ENCODE assay signal across 23 mouse cellular contexts in the genomic region with DNA sequence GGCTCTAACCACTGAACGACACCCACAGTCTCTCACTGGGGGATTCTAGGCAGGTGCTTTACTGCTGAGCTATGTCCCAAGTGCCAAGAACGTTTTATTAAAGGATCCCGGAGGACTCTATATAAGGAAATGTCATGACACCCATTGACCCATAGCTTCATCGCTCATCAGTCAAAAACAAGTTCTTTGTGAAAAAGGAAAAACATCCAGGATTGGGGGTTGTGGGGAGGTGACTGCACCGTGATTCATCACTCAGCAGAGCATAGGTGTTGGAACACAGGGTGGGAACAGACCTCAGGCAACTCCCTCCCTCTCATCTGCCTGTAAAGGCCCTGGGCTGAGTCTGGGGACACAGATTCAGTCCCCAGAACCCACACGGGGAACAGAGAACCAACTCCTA. TPM values are rescaled to one million over a fixed set of nuclear protein-coding genes. Genes with fewer than 3 reads are reported as not detected.
DNase-seq lines count a peak whose midpoint lies in the region; ATAC-seq and TF ChIP-seq lines count a peak whose summit lies in the region.
"Had no signal": no experiment of that assay in that cellular context is flagged by ENCODE, and none has a peak within 500 bp of the region (broad histone marks: within the 10 kb centered on the region; RNA-seq: fewer than 3 reads in every experiment).

No protein-coding gene starts in this region.

- peaks cover 39% of the 10 kb centered on the region for H3K4me1 ChIP-seq in hindbrain, embryonic 10.5 days (replicated peaks)
- peaks cover 9% of the 10 kb centered on the region for H3K4me1 ChIP-seq in hindbrain, embryonic 16.5 days (ENCODE audit: control insufficient read depth, insufficient read depth, low read depth, low read length)
- H3K4me1 ChIP-seq in stomach, embryonic 15.5 days: peaks cover 17% of the 10 kb centered on the region
- peaks cover 10% of the 10 kb centered on the region for H3K4me1 ChIP-seq in stomach, postnatal 0 days (replicated peaks; ENCODE audit: control insufficient read depth, insufficient read depth)
- H3K4me1 ChIP-seq in stomach, embryonic 16.5 days (ENCODE audit: control insufficient read depth, insufficient read depth, low read length): peaks cover 16% of the 10 kb centered on the region

- H3K27ac ChIP-seq in hindbrain, embryonic 10.5 days: peak overlapping the region; percentile 36; the same call in 1 of the 2 replicates
- no peak overlapping the region for H3K27ac ChIP-seq in hindbrain, embryonic 16.5 days (ENCODE audit: low read depth, low read length)
- H3K27ac ChIP-seq in stomach, embryonic 15.5 days: peak overlapping the region; percentile 54; the same call in 1 of the 2 replicates
- H3K27ac ChIP-seq in stomach, postnatal 0 days (replicated peaks): no peak overlapping the region
- peak overlapping the region; percentile 51 for H3K27ac ChIP-seq in stomach, embryonic 16.5 days (ENCODE audit: low read length)
- H3K27ac ChIP-seq: forebrain, embryonic 15.5 days; left cerebral cortex, adult 2 months; limb, embryonic 10.5 days had no signal

- no peak for TF ChIP-seq CTCF in stomach, postnatal 0 days (IDR thresholded peaks at IDR 0.05; ENCODE audit: low read depth)

- WGBS in hindbrain, embryonic 10.5 days: 74% methylated on average over 6 of the region's 6 CpGs
- 58% methylated on average over 6 of the region's 6 CpGs for WGBS in hindbrain, embryonic 16.5 days
- WGBS in stomach, embryonic 15.5 days: 36% methylated on average over 6 of the region's 6 CpGs
- 34% methylated on average over 6 of the region's 6 CpGs for WGBS in stomach, postnatal 0 days
- 45% methylated on average over 6 of the region's 6 CpGs for WGBS in stomach, embryonic 16.5 days

- no peaks in the 10 kb centered on the region for H3K9me3 ChIP-seq in hindbrain, embryonic 10.5 days
- H3K9me3 ChIP-seq in hindbrain, embryonic 16.5 days (ENCODE audit: control insufficient read depth, low read length): no peaks in the 10 kb centered on the region
- no peaks in the 10 kb centered on the region for H3K9me3 ChIP-seq in stomach, embryonic 15.5 days
- H3K9me3 ChIP-seq in stomach, postnatal 0 days (ENCODE audit: control insufficient read depth, low read length): no peaks in the 10 kb centered on the region
- no peaks in the 10 kb centered on the region for H3K9me3 ChIP-seq in stomach, embryonic 16.5 days (replicated peaks; ENCODE audit: control insufficient read depth, low read length)
- H3K9me3 ChIP-seq: forebrain, embryonic 15.5 days; limb, embryonic 10.5 days had no signal

- no peak overlapping the region for H3K4me2 ChIP-seq in hindbrain, embryonic 16.5 days (ENCODE audit: low read length)
- no peak overlapping the region for H3K4me2 ChIP-seq in stomach, embryonic 15.5 days
- no peak overlapping the region for H3K4me2 ChIP-seq in stomach, postnatal 0 days (replicated peaks; ENCODE audit: low read depth)
- H3K4me2 ChIP-seq in stomach, embryonic 16.5 days (ENCODE audit: low read depth, low read length): no peak overlapping the region
- H3K4me2 ChIP-seq: forebrain, embryonic 15.5 days had no signal

- ATAC-seq in hindbrain, embryonic 16.5 days: no peak
- ATAC-seq in stomach, embryonic 15.5 days (ENCODE audit: insufficient read depth, low FRiP score, low read depth): no peak
- ATAC-seq in stomach, postnatal 0 days (ENCODE audit: low FRiP score, low TSS enrichment): no peak
- no peak for ATAC-seq in stomach, embryonic 16.5 days (ENCODE audit: insufficient read depth, low FRiP score)
- ATAC-seq in cerebellum, adult (ENCODE audit: insufficient number of reproducible peaks, low FRiP score, low TSS enrichment): no peak
- ATAC-seq: forebrain, embryonic 15.5 days; liver, postnatal 0 days had no signal

- DNase-seq in adrenal gland, adult 2 months: peak; percentile 53
- no peak for DNase-seq in adrenal gland, postnatal 25 days
- DNase-seq in hindbrain, embryonic 10.5 days (ENCODE audit: low spot score): no peak
- no peak for DNase-seq in stomach, postnatal 0 days (ENCODE audit: low spot score)
- DNase-seq: cerebellum, adult 9-11 months; gastrocnemius, postnatal 36 days; kidney, postnatal 14 days; liver, postnatal 0 days; lung, postnatal 14 days; retina, postnatal 1 day; thymus, postnatal 14 days had no signal

- TF ChIP-seq EP300 in stomach, postnatal 0 days (optimal IDR thresholded peaks at IDR 0.05): no peak

- no peaks in the 10 kb centered on the region for H3K27me3 ChIP-seq in hindbrain, embryonic 10.5 days (ENCODE audit: insufficient read depth, poor library complexity, severe bottlenecking)
- H3K27me3 ChIP-seq in hindbrain, embryonic 16.5 days (replicated peaks; ENCODE audit: control insufficient read depth, insufficient read depth, low read length): no peaks in the 10 kb centered on the region
- no peaks in the 10 kb centered on the region for H3K27me3 ChIP-seq in stomach, embryonic 15.5 days (replicated peaks)
- H3K27me3 ChIP-seq in stomach, postnatal 0 days (ENCODE audit: control insufficient read depth, insufficient read depth, low read length): no peaks in the 10 kb centered on the region
- no peaks in the 10 kb centered on the region for H3K27me3 ChIP-seq in stomach, embryonic 16.5 days (ENCODE audit: control insufficient read depth, insufficient read depth, low read length)
- H3K27me3 ChIP-seq: forebrain, embryonic 15.5 days had no signal

- H3K4me3 ChIP-seq in hindbrain, embryonic 10.5 days: no peak overlapping the region
- no peak overlapping the region for H3K4me3 ChIP-seq in hindbrain, embryonic 16.5 days (ENCODE audit: low read length)
- H3K4me3 ChIP-seq in stomach, embryonic 15.5 days (replicated peaks): no peak overlapping the region
- no peak overlapping the region for H3K4me3 ChIP-seq in stomach, postnatal 0 days (ENCODE audit: low read depth, low read length)
- no peak overlapping the region for H3K4me3 ChIP-seq in stomach, embryonic 16.5 days (replicated peaks; ENCODE audit: low read length)
- H3K4me3 ChIP-seq: erythroblast, embryonic 14.5 days; forebrain, embryonic 15.5 days; left cerebral cortex, adult 2 months; limb, embryonic 10.5 days had no signal

- no peak overlapping the region for H3K9ac ChIP-seq in hindbrain, embryonic 16.5 days (ENCODE audit: low read depth, low read length)
- no peak overlapping the region for H3K9ac ChIP-seq in stomach, embryonic 15.5 days
- H3K9ac ChIP-seq in stomach, postnatal 0 days (ENCODE audit: low read length): no peak overlapping the region
- H3K9ac ChIP-seq in stomach, embryonic 16.5 days (ENCODE audit: low read length): no peak overlapping the region
- H3K9ac ChIP-seq: forebrain, embryonic 15.5 days; liver, postnatal 0 days had no signal

- H3K36me3 ChIP-seq in hindbrain, embryonic 10.5 days: no peaks in the 10 kb centered on the region
- no peaks in the 10 kb centered on the region for H3K36me3 ChIP-seq in hindbrain, embryonic 16.5 days (ENCODE audit: control insufficient read depth, insufficient read depth, low read length)
- H3K36me3 ChIP-seq in stomach, embryonic 15.5 days: no peaks in the 10 kb centered on the region
- H3K36me3 ChIP-seq in stomach, postnatal 0 days (ENCODE audit: control insufficient read depth, insufficient read depth, low read length): no peaks in the 10 kb centered on the region
- H3K36me3 ChIP-seq in stomach, embryonic 16.5 days (ENCODE audit: control insufficient read depth, insufficient read depth, low read length): no peaks in the 10 kb centered on the region
- H3K36me3 ChIP-seq: forebrain, embryonic 15.5 days; limb, embryonic 10.5 days had no signal

RNA-seq across cellular contexts. Expression of gene Upk3bl, which starts 4.4 kb away (rescaled TPM):
- total RNA-seq in adrenal gland, adult 2 months (2021): under 1 TPM in 1 of 2 experiments, not detected in 1; 0.35 TPM
- polyA plus RNA-seq in adrenal gland, adult 2 months (2012; rRNA removed): 0.30 TPM in 1 of 2 replicates, not detected in the other
- total RNA-seq in adrenal gland, postnatal 25 days (2021): not detected in 2 replicates
- 1.1 and 1.8 TPM in 2 replicates for polyA plus RNA-seq in hindbrain, embryonic 10.5 days (2016; fragmentation: Nextera tagmentation; extraction: Ambion mirVana)
- polyA plus RNA-seq in hindbrain, embryonic 16.5 days (2015; fragmentation: Nextera tagmentation; extraction: Ambion mirVana): 0.25 TPM in 1 of 2 replicates, not detected in the other
- 72.2 and 117 TPM in 2 replicates for polyA plus RNA-seq in stomach, embryonic 15.5 days (2015; fragmentation: Nextera tagmentation; extraction: Ambion mirVana)
- 27.4 and 56.0 TPM in 2 replicates for polyA plus RNA-seq in stomach, postnatal 0 days (2015; fragmentation: Nextera tagmentation; extraction: Ambion mirVana)
- polyA plus RNA-seq in stomach, embryonic 16.5 days (2015; fragmentation: Nextera tagmentation; extraction: Ambion mirVana): 190 and 227 TPM in 2 replicates
- total RNA-seq: gastrocnemius, postnatal 36 days; left cerebral cortex, adult 2 months; liver, adult 2 months; megakaryocyte-erythroid progenitor cell, adult 5-6 weeks; midbrain, postnatal 0 days had no signal
- polyA plus RNA-seq: erythroblast, embryonic 14.5 days; forebrain, embryonic 15.5 days; heart, postnatal 0 days; liver, adult 2 months; liver, postnatal 0 days; midbrain, postnatal 0 days had no signal

RNA-seq across cellular contexts. Expression of gene Upk3b, which starts 11.6 kb away (rescaled TPM):
- total RNA-seq in adrenal gland, adult 2 months (2021): 10 to 100 TPM in 1 of 2 experiments, 1 to 10 TPM in 1; 8.8 to 10.8 TPM
- polyA plus RNA-seq in adrenal gland, adult 2 months (2012; rRNA removed): 8.5 and 8.9 TPM in 2 replicates
- total RNA-seq in adrenal gland, postnatal 25 days (2021): 1.4 and 3.0 TPM in 2 replicates
- polyA plus RNA-seq in hindbrain, embryonic 10.5 days (2016; fragmentation: Nextera tagmentation; extraction: Ambion mirVana): 0.09 and 0.26 TPM in 2 replicates
- 0.04 TPM in 1 of 2 replicates, not detected in the other for polyA plus RNA-seq in hindbrain, embryonic 16.5 days (2015; fragmentation: Nextera tagmentation; extraction: Ambion mirVana)
- polyA plus RNA-seq in stomach, embryonic 15.5 days (2015; fragmentation: Nextera tagmentation; extraction: Ambion mirVana): 30.3 and 37.0 TPM in 2 replicates
- 22.8 and 27.7 TPM in 2 replicates for polyA plus RNA-seq in stomach, postnatal 0 days (2015; fragmentation: Nextera tagmentation; extraction: Ambion mirVana)
- 34.0 and 38.2 TPM in 2 replicates for polyA plus RNA-seq in stomach, embryonic 16.5 days (2015; fragmentation: Nextera tagmentation; extraction: Ambion mirVana)
- total RNA-seq: gastrocnemius, postnatal 36 days; left cerebral cortex, adult 2 months; megakaryocyte-erythroid progenitor cell, adult 5-6 weeks; midbrain, postnatal 0 days had no signal
- polyA plus RNA-seq: erythroblast, embryonic 14.5 days; forebrain, embryonic 15.5 days; midbrain, postnatal 0 days had no signal

RNA-seq across cellular contexts. Expression of gene Rasa4, which starts 33.8 kb away (rescaled TPM):
- 10 to 100 TPM; 10.5 to 14.7 TPM for total RNA-seq in adrenal gland, adult 2 months (2021)
- 29.5 and 34.4 TPM in 2 replicates for polyA plus RNA-seq in adrenal gland, adult 2 months (2012; rRNA removed)
- 13.8 and 19.1 TPM in 2 replicates for total RNA-seq in adrenal gland, postnatal 25 days (2021)
- 4.8 and 5.5 TPM in 2 replicates for polyA plus RNA-seq in hindbrain, embryonic 10.5 days (2016; fragmentation: Nextera tagmentation; extraction: Ambion mirVana)
- 22.2 and 25.0 TPM in 2 replicates for polyA plus RNA-seq in hindbrain, embryonic 16.5 days (2015; fragmentation: Nextera tagmentation; extraction: Ambion mirVana)
- 9.3 and 10.4 TPM in 2 replicates for polyA plus RNA-seq in stomach, embryonic 15.5 days (2015; fragmentation: Nextera tagmentation; extraction: Ambion mirVana)
- polyA plus RNA-seq in stomach, postnatal 0 days (2015; fragmentation: Nextera tagmentation; extraction: Ambion mirVana): 4.0 and 4.7 TPM in 2 replicates
- polyA plus RNA-seq in stomach, embryonic 16.5 days (2015; fragmentation: Nextera tagmentation; extraction: Ambion mirVana): 9.6 and 9.7 TPM in 2 replicates

RNA-seq across cellular contexts. Expression of gene Dtx2, which starts 55.3 kb away (rescaled TPM):
- 10 to 100 TPM; 13.6 to 19.0 TPM for total RNA-seq in adrenal gland, adult 2 months (2021)
- 30.1 and 34.3 TPM in 2 replicates for polyA plus RNA-seq in adrenal gland, adult 2 months (2012; rRNA removed)
- total RNA-seq in adrenal gland, postnatal 25 days (2021): 12.4 and 13.4 TPM in 2 replicates
- polyA plus RNA-seq in hindbrain, embryonic 10.5 days (2016; fragmentation: Nextera tagmentation; extraction: Ambion mirVana): 34.8 and 38.1 TPM in 2 replicates
- polyA plus RNA-seq in hindbrain, embryonic 16.5 days (2015; fragmentation: Nextera tagmentation; extraction: Ambion mirVana): 22.9 and 28.6 TPM in 2 replicates
- 22.9 and 25.4 TPM in 2 replicates for polyA plus RNA-seq in stomach, embryonic 15.5 days (2015; fragmentation: Nextera tagmentation; extraction: Ambion mirVana)
- 13.5 and 16.2 TPM in 2 replicates for polyA plus RNA-seq in stomach, postnatal 0 days (2015; fragmentation: Nextera tagmentation; extraction: Ambion mirVana)
- 23.7 and 24.5 TPM in 2 replicates for polyA plus RNA-seq in stomach, embryonic 16.5 days (2015; fragmentation: Nextera tagmentation; extraction: Ambion mirVana)

Comparison
In these comparisons a context has a peak if more than half of its experiments do, and no peak if none do; other contexts are left out.
1. H3K27ac ChIP-seq: peak in hindbrain, embryonic 10.5 days (single experiment), stomach, embryonic 15.5 days (single experiment) and stomach, embryonic 16.5 days (single experiment); none in hindbrain, embryonic 16.5 days (single experiment) and stomach, postnatal 0 days (single experiment).
2. RNA of gene Upk3bl, which starts 4.4 kb away (polyA plus RNA-seq): 190 to 227 TPM in stomach, embryonic 16.5 days, 72.2 to 117 TPM in stomach, embryonic 15.5 days and 27.4 to 56.0 TPM in stomach, postnatal 0 days; 1.1 to 1.8 TPM in hindbrain, embryonic 10.5 days, 0.25 TPM in hindbrain, embryonic 16.5 days and 0.30 TPM in adrenal gland, adult 2 months; every median in the first group is over 10 times any median in the second.